Mouse (Mus musculus) forebrain, embryonic 10.5 days (tissue): ENCODE data around the gene C1galt1c1. TPM values are rescaled to one million over a fixed set of nuclear protein-coding genes. Genes with fewer than 3 reads are reported as not detected.
A peak's percentile ranks its signal among the peaks of the same experiment; 100 is the strongest.

Experiments
- DNase-seq: peaks from one replicate; pipeline ENCODE4 v3.0.0-alpha.2; 2017; ENCODE audit warnings: low spot score; ENCODE audit errors: extremely low spot score
- H3K27ac ChIP-seq: fragments of 300-500 bp; sonication (generic); 2 replicates; pipeline ENCODE4 v1.5.1; 2016; ENCODE audit warnings: mild to moderate bottlenecking
- H3K27me3 ChIP-seq: fragments of 300-500 bp; sonication (generic); 2 replicates; pipeline ENCODE4 v1.6.1; 2016; ENCODE audit warnings: mild to moderate bottlenecking; ENCODE audit not compliant: poor library complexity, severe bottlenecking
- H3K36me3 ChIP-seq: fragments of 300-500 bp; sonication (generic); replicated peaks from 2 replicates; pipeline ENCODE4 v1.6.1; 2016; ENCODE audit warnings: mild to moderate bottlenecking, moderate library complexity
- H3K4me1 ChIP-seq: fragments of 300-500 bp; sonication (generic); 2 replicates; pipeline ENCODE4 v1.6.1; 2016
- H3K4me3 ChIP-seq: fragments of 300-500 bp; sonication (generic); 2 replicates; pipeline ENCODE4 v1.5.1; 2016; ENCODE audit warnings: mild to moderate bottlenecking, moderate library complexity
- H3K9me3 ChIP-seq: fragments of 300-500 bp; sonication (generic); 2 replicates; pipeline ENCODE4 v1.6.1; 2016; ENCODE audit warnings: mild to moderate bottlenecking, moderate library complexity
- WGBS: fragments of 180-500 bp; shearing (Covaris S2); methylation state at CpG from one replicate; pipeline ENCODE4 v1.1.7; 2016; 5-methylcytosine and 5-hydroxymethylcytosine counted together
- polyA plus RNA-seq: library from polyadenylated mRNA; unstranded; fragments of >200 nt; fragmentation: Nextera tagmentation; extraction: Ambion mirVana; gene quantifications from 2 replicates; pipeline ENCODE4 v1.2.1, GENCODE M21; 2016

The C1galt1c1 gene
- polyA plus RNA-seq, 1 experiment from 2014 or later, result 14.7 TPM

- no peaks in the 10 kb centered on the region for H3K27me3 ChIP-seq
- DNase-seq, result peak; percentile 74
- WGBS, result 21% methylated on average over 26 of the region's 26 CpGs
- no peaks in the 10 kb centered on the region for H3K36me3 ChIP-seq
- H3K4me3 ChIP-seq, result peak within 1 kb of the TSS; percentile 59
- H3K27ac ChIP-seq, result peak within 1 kb of the TSS; percentile 82
- H3K9me3 ChIP-seq, result no peaks in the 10 kb centered on the region
- no peaks in the 10 kb centered on the region for H3K4me1 ChIP-seq
Measured at GRCm38 (mm10) chrX:38600177-38600994, 34.5 kb downstream of the C1galt1c1 start, which contains the start of gene Mcts1. Gene Mcts1 (plus strand): TSS chrX:38600578.

DNA sequence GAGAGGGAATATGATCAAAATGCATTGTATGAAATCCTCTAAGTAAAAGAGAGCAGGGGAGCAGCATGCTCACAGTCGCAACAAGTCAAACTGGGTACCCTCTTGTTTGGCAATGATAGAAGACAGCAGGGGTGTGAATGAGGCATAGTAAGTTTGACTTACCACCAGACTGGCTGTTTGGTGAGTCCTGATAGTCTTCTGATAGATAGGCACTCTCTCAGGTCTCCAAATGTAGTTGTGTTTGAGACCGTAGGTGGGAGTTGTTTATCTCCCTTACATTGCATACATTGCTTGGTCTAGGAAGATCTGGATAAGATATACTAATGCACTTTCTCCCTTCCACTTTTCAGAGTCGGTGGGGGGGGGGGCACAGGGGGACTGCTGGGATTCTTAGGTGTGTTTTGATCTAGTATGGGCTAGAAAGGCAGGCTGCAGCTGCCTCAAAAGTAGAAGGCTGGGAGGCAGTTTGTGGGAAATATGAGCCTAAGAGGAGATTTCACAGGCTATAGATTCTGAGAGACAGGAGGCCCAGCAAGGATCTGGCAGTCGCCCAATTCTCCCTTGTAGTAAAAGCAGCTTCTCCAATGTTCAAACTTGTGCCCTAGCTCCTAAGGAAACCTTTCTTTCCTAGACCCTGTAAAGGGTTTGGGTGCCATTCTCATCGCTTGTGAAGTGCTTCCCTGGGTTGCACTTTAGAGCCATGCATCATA, 41.6 kb downstream of the C1galt1c1 start:
- Histone ChIP-seq H3K9me3 (no peaks in the 10 kb centered on the region), H3K36me3 (no peaks in the 10 kb centered on the region), H3K4me1 (no peaks in the 10 kb centered on the region), H3K27ac (no peak overlapping the region), H3K4me3 (no peak overlapping the region), H3K27me3 (no peaks in the 10 kb centered on the region)
- DNase-seq, result no peak
- WGBS, result 84% methylated on average over 5 of the region's 5 CpGs

DNA sequence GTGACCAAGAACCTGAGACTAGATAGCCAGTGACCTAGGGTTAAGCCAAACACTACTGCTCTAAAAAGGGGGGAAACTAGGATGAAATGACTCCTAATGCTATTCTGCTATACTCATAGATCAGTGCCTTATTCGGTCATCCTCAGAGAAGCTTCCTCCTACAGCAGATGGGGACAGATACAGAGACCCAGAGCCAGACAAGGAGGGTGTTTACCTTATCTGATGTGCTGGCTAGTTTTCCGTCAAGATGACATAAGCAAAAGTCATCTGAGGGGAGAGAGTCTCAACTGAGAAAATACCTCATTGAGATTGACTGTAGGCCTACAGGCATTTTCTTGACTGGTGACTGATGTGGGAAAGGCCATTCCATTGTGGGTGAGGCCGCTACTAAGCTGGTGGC, 43.1 kb downstream of the C1galt1c1 start:
- no peaks in the 10 kb centered on the region for H3K36me3 ChIP-seq
- H3K27ac ChIP-seq, result no peak overlapping the region
- no peaks in the 10 kb centered on the region for H3K4me1 ChIP-seq
- no peaks in the 10 kb centered on the region for H3K27me3 ChIP-seq
- no peak overlapping the region for H3K4me3 ChIP-seq
- no peak for DNase-seq
- 84% methylated on average over 3 of the region's 3 CpGs for WGBS
- no peaks in the 10 kb centered on the region for H3K9me3 ChIP-seq

GRCm38 (mm10) chrX:38589827-38590226, 45.1 kb downstream of the C1galt1c1 start:
- Histone ChIP-seq H3K27ac (no peak overlapping the region), H3K4me1 (no peaks in the 10 kb centered on the region), H3K27me3 (no peaks in the 10 kb centered on the region), H3K4me3 (no peak overlapping the region), H3K36me3 (no peaks in the 10 kb centered on the region), H3K9me3 (no peaks in the 10 kb centered on the region)
- DNase-seq, result no peak
- 55% methylated on average over 4 of the region's 4 CpGs for WGBS

- Histone ChIP-seq H3K27ac (no peak overlapping the region), H3K27me3 (no peaks in the 10 kb centered on the region), H3K36me3 (no peaks in the 10 kb centered on the region), H3K4me1 (no peaks in the 10 kb centered on the region), H3K4me3 (no peak overlapping the region), H3K9me3 (no peaks in the 10 kb centered on the region)
- DNase-seq, result no peak
Measured at GRCm38 (mm10) chrX:38583261-38583660, 51.6 kb downstream of the C1galt1c1 start.

- DNase-seq, result no peak
- no peak overlapping the region for H3K4me3 ChIP-seq
- no peaks in the 10 kb centered on the region for H3K9me3 ChIP-seq
- H3K4me1 ChIP-seq, result no peaks in the 10 kb centered on the region
- WGBS, result 100% methylated on average over 1 of the region's 1 CpGs
- no peaks in the 10 kb centered on the region for H3K27me3 ChIP-seq
- no peak overlapping the region for H3K27ac ChIP-seq
- H3K36me3 ChIP-seq, result no peaks in the 10 kb centered on the region
Measured at GRCm38 (mm10) chrX:38581140-38581539, 53.7 kb downstream of the C1galt1c1 start.

Other genes with a start within 250 kb of the C1galt1c1 start
- gene Lamp2, start 178.6 kb downstream of the C1galt1c1 start, polyA plus RNA-seq, result 59.5 and 68.4 TPM in 2 replicates
- gene Cul4b, start 58.9 kb downstream of the C1galt1c1 start, polyA plus RNA-seq, result 47.8 and 52.4 TPM in 2 replicates
- gene Mcts1, start 34.5 kb downstream of the C1galt1c1 start, polyA plus RNA-seq, result 73.2 and 76.0 TPM in 2 replicates
- gene 6030498E09Rik, start 137.6 kb upstream of the C1galt1c1 start, polyA plus RNA-seq, result not detected in 2 replicates